Mouse (Mus musculus): ENCODE results near the gene Rnf167.

DNA sequence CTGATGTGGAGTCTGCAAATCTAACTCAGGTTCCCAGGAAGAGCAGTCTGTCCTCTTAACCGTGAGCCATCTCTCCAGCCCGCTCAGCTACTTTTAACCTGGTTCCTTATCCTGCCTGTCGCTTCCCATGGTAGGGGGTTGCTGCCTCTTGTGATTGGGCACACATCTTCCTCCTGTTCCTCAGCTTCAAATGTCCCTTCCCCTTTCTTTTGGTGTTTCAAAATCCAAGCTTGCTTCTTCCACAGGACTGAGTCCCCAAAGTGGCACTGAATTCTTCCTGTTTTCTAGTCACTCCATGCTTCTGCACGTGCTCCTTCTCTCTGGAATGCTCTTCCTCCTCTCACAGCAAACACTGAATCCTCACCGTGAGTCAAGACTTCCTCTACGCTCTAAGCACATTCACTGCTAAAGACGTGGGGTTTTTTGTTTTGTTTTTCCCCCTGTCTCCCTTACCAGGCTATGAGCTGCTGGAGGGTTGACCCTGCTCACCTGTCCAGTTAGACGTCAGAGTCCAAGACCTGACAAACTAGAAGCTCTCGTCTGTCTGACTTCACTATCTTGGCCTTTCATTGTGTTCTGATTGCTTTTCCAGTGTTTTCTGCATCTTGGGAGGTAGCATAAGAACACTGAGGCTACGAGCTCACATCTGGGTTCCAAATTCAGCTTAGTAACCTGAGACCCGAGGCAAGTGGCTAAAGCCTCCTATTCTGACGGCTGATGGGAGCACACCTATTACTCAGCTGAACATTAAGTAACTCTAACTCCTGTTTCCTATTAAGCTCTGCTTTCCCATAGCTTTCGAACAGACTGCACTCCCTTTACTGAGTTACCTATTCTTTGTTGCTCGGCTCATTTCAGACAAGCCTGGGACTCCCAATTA, 20.5 kb downstream of the Rnf167 start:
- TF ChIP-seq CTCF (conservative IDR thresholded peaks at IDR 0.05; ENCODE audit: insufficient read depth, insufficient read length, low read depth, low read length) (no peak), POLR2A (IDR thresholded peaks at IDR 0.05; ENCODE audit: low read depth, low read length) (no peak)

Data from kidney, adult 2 months (tissue).